Mouse (Mus musculus): ENCODE results near the gene Tcl1b5. TPM values are rescaled to one million over a fixed set of nuclear protein-coding genes. Genes with fewer than 3 reads are reported as not detected.

Gene Tcl1b5
- polyA plus RNA-seq, 1 experiment from 2014 or later: not detected

GRCm38 (mm10) chr12:105207071-105207470 is 30.9 kb downstream of the Tcl1b5 start:
- TF ChIP-seq EP300 (IDR thresholded peaks at IDR 0.05): no peak
- no peak for ATAC-seq
- Histone ChIP-seq H3K4me2 (replicated peaks; ENCODE audit: low read depth, low read length) (no peak overlapping the region), H3K9ac (replicated peaks; ENCODE audit: low read depth) (no peak overlapping the region), H3K27me3 (replicated peaks; ENCODE audit: insufficient read depth, low read length) (no peaks in the 10 kb centered on the region), H3K4me1 (ENCODE audit: insufficient read depth, low read depth, low read length) (no peaks in the 10 kb centered on the region), H3K9me3 (ENCODE audit: low read length) (no peaks in the 10 kb centered on the region), H3K27ac (ENCODE audit: low read length) (no peak overlapping the region), H3K36me3 (ENCODE audit: insufficient read depth, low read length) (no peaks in the 10 kb centered on the region), H3K4me3 (ENCODE audit: low read depth, low read length) (no peak overlapping the region)
- 54% methylated on average over 1 of the region's 1 CpGs for WGBS
- no peak for DNase-seq (ENCODE audit: low spot score)

- 92% methylated on average over 1 of the region's 1 CpGs for WGBS
- no peak overlapping the region for H3K4me2 ChIP-seq (replicated peaks; ENCODE audit: low read depth, low read length)
- no peaks in the 10 kb centered on the region for H3K4me1 ChIP-seq (ENCODE audit: insufficient read depth, low read depth, low read length)
- H3K9me3 ChIP-seq (ENCODE audit: low read length): no peaks in the 10 kb centered on the region
- ATAC-seq (no peak), DNase-seq (ENCODE audit: low spot score) (no peak)
- TF ChIP-seq EP300 (IDR thresholded peaks at IDR 0.05) (no peak), CTCF (IDR thresholded peaks at IDR 0.05) (no peak)
- no peaks in the 10 kb centered on the region for H3K27me3 ChIP-seq (replicated peaks; ENCODE audit: insufficient read depth, low read length)
- H3K27ac ChIP-seq (ENCODE audit: low read length): no peak overlapping the region
- no peak overlapping the region for H3K4me3 ChIP-seq (ENCODE audit: low read depth, low read length)
- H3K36me3 ChIP-seq (ENCODE audit: insufficient read depth, low read length): no peaks in the 10 kb centered on the region
- no peak overlapping the region for H3K9ac ChIP-seq (replicated peaks; ENCODE audit: low read depth)
These were observed 32.3 kb downstream of the Tcl1b5 start for GRCm38 (mm10) chr12:105208441-105208840.

GRCm38 (mm10) chr12:105209231-105209630 is 33.1 kb downstream of the Tcl1b5 start:
- Histone ChIP-seq H3K4me1 (ENCODE audit: insufficient read depth, low read depth, low read length) (no peaks in the 10 kb centered on the region), H3K36me3 (ENCODE audit: insufficient read depth, low read length) (no peaks in the 10 kb centered on the region)
- ATAC-seq: no peak

GRCm38 (mm10) chr12:105217101-105217760 is 41.1 kb downstream of the Tcl1b5 start:
- Histone ChIP-seq H3K4me1 (ENCODE audit: insufficient read depth, low read depth, low read length) (no peaks in the 10 kb centered on the region), H3K4me2 (replicated peaks; ENCODE audit: low read depth, low read length) (no peak overlapping the region), H3K9me3 (ENCODE audit: low read length) (no peaks in the 10 kb centered on the region), H3K9ac (replicated peaks; ENCODE audit: low read depth) (no peak overlapping the region), H3K36me3 (ENCODE audit: insufficient read depth, low read length) (no peaks in the 10 kb centered on the region), H3K27me3 (replicated peaks; ENCODE audit: insufficient read depth, low read length) (no peaks in the 10 kb centered on the region), H3K4me3 (ENCODE audit: low read depth, low read length) (no peak overlapping the region), H3K27ac (ENCODE audit: low read length) (no peak overlapping the region)
- ATAC-seq (no peak), DNase-seq (ENCODE audit: low spot score) (no peak)
- WGBS: 66% methylated on average over 7 of the region's 7 CpGs
- TF ChIP-seq EP300 (IDR thresholded peaks at IDR 0.05) (no peak), CTCF (IDR thresholded peaks at IDR 0.05) (no peak)

More at GRCm38 (mm10) chr12:105209231-105209630, 33.1 kb downstream of the Tcl1b5 start:
- Histone ChIP-seq H3K9me3 (ENCODE audit: low read length) (no peaks in the 10 kb centered on the region), H3K27ac (ENCODE audit: low read length) (no peak overlapping the region), H3K4me3 (ENCODE audit: low read depth, low read length) (no peak overlapping the region), H3K9ac (replicated peaks; ENCODE audit: low read depth) (no peak overlapping the region), H3K27me3 (replicated peaks; ENCODE audit: insufficient read depth, low read length) (no peaks in the 10 kb centered on the region), H3K4me2 (replicated peaks; ENCODE audit: low read depth, low read length) (no peak overlapping the region)
- TF ChIP-seq CTCF (IDR thresholded peaks at IDR 0.05): no peak
- TF ChIP-seq EP300 (IDR thresholded peaks at IDR 0.05): no peak
- DNase-seq (ENCODE audit: low spot score): no peak
- 90% methylated on average over 7 of the region's 7 CpGs for WGBS

- no peak for TF ChIP-seq CTCF (IDR thresholded peaks at IDR 0.05)
- no peak for TF ChIP-seq EP300 (IDR thresholded peaks at IDR 0.05)
- Histone ChIP-seq H3K27me3 (replicated peaks; ENCODE audit: insufficient read depth, low read length) (no peaks in the 10 kb centered on the region), H3K4me1 (ENCODE audit: insufficient read depth, low read depth, low read length) (no peaks in the 10 kb centered on the region), H3K4me2 (replicated peaks; ENCODE audit: low read depth, low read length) (no peak within 1 kb of the TSS), H3K9ac (replicated peaks; ENCODE audit: low read depth) (no peak within 1 kb of the TSS), H3K36me3 (ENCODE audit: insufficient read depth, low read length) (no peaks in the 10 kb centered on the region), H3K27ac (ENCODE audit: low read length) (no peak within 1 kb of the TSS), H3K4me3 (ENCODE audit: low read depth, low read length) (no peak within 1 kb of the TSS), H3K9me3 (ENCODE audit: low read length) (no peaks in the 10 kb centered on the region)
- no peak for ATAC-seq
- no peak for DNase-seq (ENCODE audit: low spot score)
- 86% methylated on average over 22 of the region's 22 CpGs for WGBS
These were observed 46.6 kb downstream of the Tcl1b5 start, which contains the start of gene Tcl1 for GRCm38 (mm10) chr12:105222601-105223319. Tcl1 (minus strand) TSS chr12:105222793.

GRCm38 (mm10) chr12:105224621-105225320 is 48.6 kb downstream of the Tcl1b5 start:
- H3K9me3 ChIP-seq (ENCODE audit: low read length): no peaks in the 10 kb centered on the region
- no peak overlapping the region for H3K27ac ChIP-seq (ENCODE audit: low read length)
- TF ChIP-seq EP300 (IDR thresholded peaks at IDR 0.05): no peak
- no peak for TF ChIP-seq CTCF (IDR thresholded peaks at IDR 0.05)
- WGBS: 54% methylated on average over 16 of the region's 16 CpGs
- no peak for DNase-seq (ENCODE audit: low spot score)
- no peak for ATAC-seq
- H3K4me1 ChIP-seq (ENCODE audit: insufficient read depth, low read depth, low read length): no peaks in the 10 kb centered on the region
- no peaks in the 10 kb centered on the region for H3K27me3 ChIP-seq (replicated peaks; ENCODE audit: insufficient read depth, low read length)
- no peak overlapping the region for H3K4me3 ChIP-seq (ENCODE audit: low read depth, low read length)
- no peak overlapping the region for H3K9ac ChIP-seq (replicated peaks; ENCODE audit: low read depth)
- H3K36me3 ChIP-seq (ENCODE audit: insufficient read depth, low read length): no peaks in the 10 kb centered on the region
- no peak overlapping the region for H3K4me2 ChIP-seq (replicated peaks; ENCODE audit: low read depth, low read length)

Other genes starting within 250 kb of the Tcl1b5 start
- 1.1 and 1.2 TPM in 2 replicates for gene Syne3, start 166.5 kb upstream of the Tcl1b5 start, polyA plus RNA-seq (2015; fragmentation: Nextera tagmentation; extraction: Ambion mirVana)
- 126 and 127 TPM in 2 replicates for gene Glrx5, start 143.7 kb upstream of the Tcl1b5 start, polyA plus RNA-seq (2015; fragmentation: Nextera tagmentation; extraction: Ambion mirVana)
- gene Tcl1b2, start 30.3 kb upstream of the Tcl1b5 start, polyA plus RNA-seq (2015; fragmentation: Nextera tagmentation; extraction: Ambion mirVana): not detected in 2 replicates
- gene Tcl1b1, start 16.7 kb upstream of the Tcl1b5 start, polyA plus RNA-seq (2015; fragmentation: Nextera tagmentation; extraction: Ambion mirVana): not detected in 2 replicates
- not detected in 2 replicates for gene Tcl1b3, start 14.7 kb downstream of the Tcl1b5 start, polyA plus RNA-seq (2015; fragmentation: Nextera tagmentation; extraction: Ambion mirVana)
- gene Tcl1b4, start 25.6 kb downstream of the Tcl1b5 start, polyA plus RNA-seq (2015; fragmentation: Nextera tagmentation; extraction: Ambion mirVana): not detected in 2 replicates
- not detected in 2 replicates for gene Tcl1, start 46.4 kb downstream of the Tcl1b5 start, polyA plus RNA-seq (2015; fragmentation: Nextera tagmentation; extraction: Ambion mirVana)
- not detected in 2 replicates for gene Tunar, start 157.5 kb downstream of the Tcl1b5 start, polyA plus RNA-seq (2015; fragmentation: Nextera tagmentation; extraction: Ambion mirVana)